Mouse (Mus musculus): ENCODE measurements around the gene Dolpp1. TPM values are rescaled to one million over a fixed set of nuclear protein-coding genes. Genes with fewer than 3 reads are reported as not detected.

Dolpp1 gene
- 34.6 and 34.7 TPM in 2 replicates for polyA plus RNA-seq (2015; fragmentation: Nextera tagmentation; extraction: Ambion mirVana)

- Histone ChIP-seq H3K27ac (replicated peaks) (peak within 1 kb of the TSS; percentile 90), H3K36me3 (peaks cover 11% of the 10 kb centered on the region), H3K9ac (peak within 1 kb of the TSS; percentile 55), H3K4me2 (replicated peaks) (peak within 1 kb of the TSS; percentile 92), H3K4me1 (peaks cover 23% of the 10 kb centered on the region), H3K9me3 (replicated peaks) (no peaks in the 10 kb centered on the region), H3K27me3 (no peaks in the 10 kb centered on the region), H3K4me3 (replicated peaks) (peak within 1 kb of the TSS; percentile 96)
- peak; percentile 99 for ATAC-seq (ENCODE audit: insufficient number of reproducible peaks, low FRiP score, low TSS enrichment, low read depth)
- WGBS: under 1% methylated on average over 40 of the region's 40 CpGs
These were observed at the start of gene Dolpp1 for GRCm38 (mm10) chr2:30392114-30392576. Dolpp1 (plus strand) TSS chr2:30392254.

GRCm38 (mm10) chr2:30342544-30342943, 49.5 kb upstream of the Dolpp1 start:
- no peak overlapping the region for H3K9ac ChIP-seq
- H3K27ac ChIP-seq (replicated peaks): no peak overlapping the region
- 96% methylated on average over 7 of the region's 7 CpGs for WGBS
- no peaks in the 10 kb centered on the region for H3K9me3 ChIP-seq (replicated peaks)
- H3K4me1 ChIP-seq: no peaks in the 10 kb centered on the region
- H3K36me3 ChIP-seq: peaks cover 97% of the 10 kb centered on the region
- no peaks in the 10 kb centered on the region for H3K27me3 ChIP-seq
- ATAC-seq (ENCODE audit: insufficient number of reproducible peaks, low FRiP score, low TSS enrichment, low read depth): no peak
- H3K4me3 ChIP-seq (replicated peaks): no peak overlapping the region
- H3K4me2 ChIP-seq (replicated peaks): no peak overlapping the region

GRCm38 (mm10) chr2:30343601-30344137, 48.4 kb upstream of the Dolpp1 start:
- WGBS: 78% methylated on average over 14 of the region's 14 CpGs
- no peak for ATAC-seq (ENCODE audit: insufficient number of reproducible peaks, low FRiP score, low TSS enrichment, low read depth)

DNA sequence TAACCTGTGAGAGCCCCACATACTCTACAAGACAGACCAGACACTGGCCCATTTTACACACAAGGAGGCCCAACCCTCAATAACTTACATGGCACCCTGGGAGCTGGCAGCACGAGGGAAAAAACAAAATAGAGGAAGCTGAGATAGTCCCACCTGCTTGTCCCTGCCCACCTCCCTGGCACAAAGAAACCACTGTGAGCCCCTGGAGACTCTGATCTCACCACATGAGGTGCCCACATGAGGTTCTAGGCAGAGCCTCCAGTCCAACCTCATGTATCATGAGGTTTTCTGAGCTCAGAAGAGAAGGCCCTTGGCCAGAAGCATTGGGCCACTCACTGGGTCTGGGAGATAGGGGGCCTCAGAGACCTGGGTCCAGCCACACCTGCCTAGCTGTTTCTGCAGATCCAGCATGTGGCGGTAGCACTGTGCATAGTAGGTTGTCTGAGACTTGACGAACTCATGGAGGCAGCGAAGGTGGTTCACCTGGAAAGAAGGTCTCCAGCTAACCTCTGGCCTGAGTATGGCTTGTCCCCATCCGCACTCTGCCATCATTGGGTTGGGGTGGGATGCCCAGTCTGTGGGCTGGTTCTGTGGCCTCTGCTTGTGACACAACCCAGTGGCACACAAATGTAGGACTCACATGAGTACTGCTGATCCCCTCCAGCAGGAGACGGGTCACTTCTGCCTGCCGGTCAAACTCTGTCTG, 45.9 kb upstream of the Dolpp1 start:
- Histone ChIP-seq H3K4me1 (no peaks in the 10 kb centered on the region), H3K4me2 (replicated peaks) (no peak overlapping the region), H3K9ac (no peak overlapping the region), H3K27me3 (no peaks in the 10 kb centered on the region), H3K27ac (replicated peaks) (no peak overlapping the region), H3K9me3 (replicated peaks) (no peaks in the 10 kb centered on the region), H3K36me3 (peaks cover 98% of the 10 kb centered on the region), H3K4me3 (replicated peaks) (no peak overlapping the region)
- 87% methylated on average over 7 of the region's 7 CpGs for WGBS
- no peak for ATAC-seq (ENCODE audit: insufficient number of reproducible peaks, low FRiP score, low TSS enrichment, low read depth)

More at GRCm38 (mm10) chr2:30343601-30344137, 48.4 kb upstream of the Dolpp1 start:
- H3K27me3 ChIP-seq: no peaks in the 10 kb centered on the region
- no peaks in the 10 kb centered on the region for H3K4me1 ChIP-seq
- H3K9me3 ChIP-seq (replicated peaks): no peaks in the 10 kb centered on the region
- H3K27ac ChIP-seq (replicated peaks): peak overlapping the region; percentile 39; the same call in 1 of the 2 replicates
- no peak overlapping the region for H3K4me2 ChIP-seq (replicated peaks)
- H3K9ac ChIP-seq: no peak overlapping the region
- peaks cover 98% of the 10 kb centered on the region for H3K36me3 ChIP-seq
- H3K4me3 ChIP-seq (replicated peaks): no peak overlapping the region

DNA sequence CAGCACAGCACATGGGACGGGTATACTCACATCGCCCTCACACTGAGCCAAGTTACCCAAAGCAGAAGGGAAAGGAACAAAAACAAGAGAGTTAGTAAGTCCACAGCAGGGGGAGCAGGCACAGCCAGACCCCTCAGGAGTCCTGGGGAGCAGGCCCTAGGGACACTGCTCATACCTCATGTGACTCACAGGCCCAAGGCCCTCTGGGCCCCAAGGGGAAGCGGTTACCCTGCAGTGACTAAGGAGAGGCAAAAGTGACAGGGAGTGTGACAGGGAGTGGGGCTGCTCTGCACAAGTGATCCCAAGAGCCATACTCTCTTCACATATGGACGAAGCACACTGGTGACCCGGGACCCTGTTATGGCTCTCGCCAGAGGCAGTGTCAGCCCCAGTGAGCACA, 42.9 kb upstream of the Dolpp1 start:
- no peaks in the 10 kb centered on the region for H3K9me3 ChIP-seq (replicated peaks)
- no peak overlapping the region for H3K9ac ChIP-seq
- H3K36me3 ChIP-seq: peaks cover 90% of the 10 kb centered on the region
- H3K4me2 ChIP-seq (replicated peaks): no peak overlapping the region
- ATAC-seq (ENCODE audit: insufficient number of reproducible peaks, low FRiP score, low TSS enrichment, low read depth): no peak
- WGBS: 80% methylated on average over 6 of the region's 6 CpGs
- no peak overlapping the region for H3K4me3 ChIP-seq (replicated peaks)
- no peak overlapping the region for H3K27ac ChIP-seq (replicated peaks)
- H3K4me1 ChIP-seq: no peaks in the 10 kb centered on the region
- H3K27me3 ChIP-seq: no peaks in the 10 kb centered on the region

- no peak overlapping the region for H3K4me2 ChIP-seq (replicated peaks)
- no peaks in the 10 kb centered on the region for H3K9me3 ChIP-seq (replicated peaks)
- no peak overlapping the region for H3K4me3 ChIP-seq (replicated peaks)
- WGBS: 63% methylated on average over 2 of the region's 2 CpGs
- no peak overlapping the region for H3K9ac ChIP-seq
- H3K4me1 ChIP-seq: peaks cover 4% of the 10 kb centered on the region; the same call in 1 of the 2 replicates
- H3K27ac ChIP-seq (replicated peaks): no peak overlapping the region
- no peak for ATAC-seq (ENCODE audit: insufficient number of reproducible peaks, low FRiP score, low TSS enrichment, low read depth)
- peaks cover 79% of the 10 kb centered on the region for H3K36me3 ChIP-seq
- H3K27me3 ChIP-seq: no peaks in the 10 kb centered on the region
These were observed 40.9 kb upstream of the Dolpp1 start for GRCm38 (mm10) chr2:30351149-30351548.

- H3K9ac ChIP-seq: no peak overlapping the region
- no peak overlapping the region for H3K27ac ChIP-seq (replicated peaks)
- H3K4me1 ChIP-seq: peaks cover 34% of the 10 kb centered on the region
- H3K4me2 ChIP-seq (replicated peaks): no peak overlapping the region
- H3K4me3 ChIP-seq (replicated peaks): no peak overlapping the region
- no peaks in the 10 kb centered on the region for H3K27me3 ChIP-seq
- ATAC-seq (ENCODE audit: insufficient number of reproducible peaks, low FRiP score, low TSS enrichment, low read depth): no peak
- H3K36me3 ChIP-seq: peaks cover 34% of the 10 kb centered on the region
- no peaks in the 10 kb centered on the region for H3K9me3 ChIP-seq (replicated peaks)
- WGBS: 62% methylated on average over 4 of the region's 4 CpGs
These were observed 36.2 kb upstream of the Dolpp1 start for GRCm38 (mm10) chr2:30355861-30356260.

DNA sequence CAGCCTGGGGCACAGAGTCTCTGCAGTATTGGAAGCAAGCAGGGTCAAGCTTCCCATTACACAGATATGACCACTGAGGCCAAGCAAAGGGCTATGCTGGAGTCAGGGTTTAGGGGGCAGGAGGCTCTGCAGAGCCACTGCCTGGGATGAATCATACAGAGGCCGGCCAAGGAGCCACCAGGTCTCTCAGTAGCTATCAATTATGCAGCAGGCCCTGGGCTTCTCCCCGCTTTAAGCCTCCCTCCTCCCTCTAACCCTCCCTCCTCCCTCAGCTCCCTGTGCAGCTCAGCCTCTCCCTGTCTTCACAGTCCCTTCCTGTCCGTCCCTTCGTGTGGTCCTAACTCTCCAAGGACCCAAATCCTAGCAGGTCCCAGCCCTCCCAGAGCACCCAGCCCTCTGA, 35.8 kb upstream of the Dolpp1 start:
- no peak overlapping the region for H3K4me2 ChIP-seq (replicated peaks)
- H3K27ac ChIP-seq (replicated peaks): no peak overlapping the region; the same call in 1 of the 2 replicates
- no peak overlapping the region for H3K9ac ChIP-seq
- no peak for ATAC-seq (ENCODE audit: insufficient number of reproducible peaks, low FRiP score, low TSS enrichment, low read depth)
- H3K36me3 ChIP-seq: peaks cover 30% of the 10 kb centered on the region
- no peaks in the 10 kb centered on the region for H3K9me3 ChIP-seq (replicated peaks)
- H3K27me3 ChIP-seq: no peaks in the 10 kb centered on the region
- 44% methylated on average over 4 of the region's 4 CpGs for WGBS
- peaks cover 34% of the 10 kb centered on the region for H3K4me1 ChIP-seq
- no peak overlapping the region for H3K4me3 ChIP-seq (replicated peaks)

DNA sequence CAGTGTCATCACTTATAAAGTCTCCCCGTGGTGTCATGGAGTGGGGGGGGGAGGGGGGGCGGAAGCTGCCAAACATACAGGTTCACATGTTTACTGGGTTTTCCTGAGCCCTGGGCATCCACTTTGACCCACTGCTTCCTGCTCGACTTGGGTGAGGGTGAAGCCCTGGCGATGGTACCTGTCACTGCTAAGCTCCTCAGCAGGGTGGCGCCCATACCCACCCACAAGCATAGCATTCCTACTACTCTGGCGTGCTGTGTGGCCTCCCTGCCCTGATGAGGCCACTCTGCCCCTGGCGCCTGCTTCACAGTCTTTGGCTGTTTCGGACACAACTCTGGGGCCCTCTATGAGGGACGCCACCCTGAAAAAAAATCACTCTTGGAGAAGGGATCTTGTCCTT, 35.1 kb upstream of the Dolpp1 start:
- Histone ChIP-seq H3K36me3 (peaks cover 30% of the 10 kb centered on the region), H3K27ac (replicated peaks) (peak overlapping the region; percentile 65; the same call in 1 of the 2 replicates), H3K4me2 (replicated peaks) (no peak overlapping the region), H3K4me3 (replicated peaks) (no peak overlapping the region), H3K27me3 (no peaks in the 10 kb centered on the region), H3K9me3 (replicated peaks) (no peaks in the 10 kb centered on the region), H3K4me1 (peaks cover 34% of the 10 kb centered on the region), H3K9ac (0 out of 2 replicates have a peak overlapping the region, but pooled peaks have one; percentile 10)
- 67% methylated on average over 9 of the region's 9 CpGs for WGBS
- no peak for ATAC-seq (ENCODE audit: insufficient number of reproducible peaks, low FRiP score, low TSS enrichment, low read depth)

- Histone ChIP-seq H3K4me1 (peaks cover 34% of the 10 kb centered on the region), H3K27me3 (no peaks in the 10 kb centered on the region), H3K4me2 (replicated peaks) (peak overlapping the region; percentile 93), H3K9me3 (replicated peaks) (no peaks in the 10 kb centered on the region), H3K27ac (replicated peaks) (0 out of 2 replicates have a peak overlapping the region, but pooled peaks have one; percentile 65), H3K9ac (peak overlapping the region; percentile 78), H3K4me3 (replicated peaks) (peak overlapping the region; percentile 81), H3K36me3 (peaks cover 23% of the 10 kb centered on the region)
- ATAC-seq (ENCODE audit: insufficient number of reproducible peaks, low FRiP score, low TSS enrichment, low read depth): no peak
- WGBS: 35% methylated on average over 8 of the region's 8 CpGs
These were observed 34.2 kb upstream of the Dolpp1 start for GRCm38 (mm10) chr2:30357552-30358510.

All from embryonic facial prominence, embryonic 15.5 days (tissue).